Mouse (Mus musculus): ENCODE measurements around the gene Litaf.

GRCm38 (mm10) chr16:11046437-11046836 is 19.5 kb downstream of the Litaf start:
- TF ChIP-seq CTCF (IDR thresholded peaks at IDR 0.05; ENCODE audit: low read depth) (no peak), EP300 (IDR thresholded peaks at IDR 0.05; ENCODE audit: low read depth) (0 out of 2 replicates have a peak, but pooled peaks have one; percentile 35)
